Mouse (Mus musculus): ENCODE measurements around the gene Paxbp1. TPM values are rescaled to one million over a fixed set of nuclear protein-coding genes. Genes with fewer than 3 reads are reported as not detected.
"Not testable (repeated sequence)": the region's sequence is repeated elsewhere in the genome, so short reads cannot be mapped to it uniquely, and the experiment has no call there.

Paxbp1 gene
- total RNA-seq, 1 experiment: 57.9 TPM

DNA sequence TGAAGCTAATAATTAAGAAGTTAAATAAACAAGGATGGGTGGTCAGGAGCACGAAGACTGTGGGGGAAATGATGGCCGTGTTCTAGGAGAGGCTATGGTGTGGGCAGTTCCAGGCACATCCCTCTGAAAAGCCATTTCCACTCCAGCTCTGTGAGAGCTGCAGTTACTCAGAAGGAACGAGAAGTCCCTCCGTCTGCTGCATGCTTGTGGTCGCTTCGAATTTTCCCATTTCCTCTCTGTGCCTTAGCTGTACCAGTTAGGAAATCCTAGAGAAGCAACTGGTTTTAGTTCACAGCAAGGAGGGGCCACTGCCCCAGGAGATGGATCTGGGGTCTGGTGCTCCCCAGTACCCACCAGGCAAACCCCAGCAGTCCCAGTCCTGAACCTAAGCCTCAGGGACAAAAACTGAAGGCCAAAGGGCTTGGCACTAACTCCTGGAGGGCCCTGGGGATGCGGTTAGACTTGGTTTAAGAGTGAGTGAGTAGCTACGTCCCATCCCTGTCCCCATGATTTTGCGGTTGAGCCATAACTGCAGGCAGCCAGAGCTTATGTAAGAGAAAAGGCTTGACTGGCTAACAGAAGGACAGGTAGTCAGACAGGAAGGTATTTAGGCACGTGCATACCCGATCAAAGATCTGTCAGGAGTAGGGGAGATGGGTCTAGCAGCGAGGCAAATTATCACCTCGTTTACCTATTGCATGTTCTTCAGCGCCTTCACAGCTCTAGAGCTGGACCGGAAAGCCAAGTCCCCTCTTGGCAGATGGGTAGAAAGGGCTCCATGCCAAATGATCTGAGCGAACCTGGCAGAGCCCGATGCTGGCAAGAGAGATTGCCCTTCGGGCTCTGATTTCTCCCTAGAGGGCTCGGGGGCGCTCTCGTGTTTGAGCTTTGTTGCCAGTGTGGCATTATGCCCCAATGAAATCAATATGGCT is 40.2 kb upstream of the Paxbp1 start:
- no peak for DNase-seq (ENCODE audit: low read depth, low spot score)
- TF ChIP-seq ZNF384 (IDR thresholded peaks at IDR 0.05; ENCODE audit: low read depth, low read length): no peak
- no peak for TF ChIP-seq MAFK (IDR thresholded peaks at IDR 0.05; ENCODE audit: insufficient read depth, low read depth, low read length)
- H3K4me3 ChIP-seq (ENCODE audit: insufficient read depth in 1 of 2, low read depth in 1 of 2, low read length in 2 of 2, poor library complexity in 1 of 2, severe bottlenecking in 1 of 2): no peak overlapping the region
- no peaks in the 10 kb centered on the region for H3K4me1 ChIP-seq (ENCODE audit: control insufficient read depth in 2 of 2, insufficient read depth in 2 of 2, low read length in 2 of 2, poor library complexity in 1 of 2)
- H3K9me3 ChIP-seq (ENCODE audit: control insufficient read depth, insufficient read depth, low read depth, low read length): no peaks in the 10 kb centered on the region
- in situ Hi-C loops (cut with MboI; ENCODE audit: low sequenced_read_pairs in 2 of 2, unreplicated experiment in 2 of 2): loop anchor here (5.0 to 25.0 kb wide), 3 partner anchors 128 to 278 kb away; partner anchors contain the start of gene Ifnar2 (in 1 of the 2)
- no peak overlapping the region for H3K9ac ChIP-seq (ENCODE audit: insufficient read depth, low read depth, low read length, poor library complexity, severe bottlenecking)
- no peak overlapping the region for H3K27ac ChIP-seq (ENCODE audit: insufficient read depth, low read depth, low read length, poor library complexity, severe bottlenecking)
- no peaks in the 10 kb centered on the region for H3K36me3 ChIP-seq (ENCODE audit: control insufficient read depth, insufficient read depth, low read length, poor library complexity, severe bottlenecking)

DNA sequence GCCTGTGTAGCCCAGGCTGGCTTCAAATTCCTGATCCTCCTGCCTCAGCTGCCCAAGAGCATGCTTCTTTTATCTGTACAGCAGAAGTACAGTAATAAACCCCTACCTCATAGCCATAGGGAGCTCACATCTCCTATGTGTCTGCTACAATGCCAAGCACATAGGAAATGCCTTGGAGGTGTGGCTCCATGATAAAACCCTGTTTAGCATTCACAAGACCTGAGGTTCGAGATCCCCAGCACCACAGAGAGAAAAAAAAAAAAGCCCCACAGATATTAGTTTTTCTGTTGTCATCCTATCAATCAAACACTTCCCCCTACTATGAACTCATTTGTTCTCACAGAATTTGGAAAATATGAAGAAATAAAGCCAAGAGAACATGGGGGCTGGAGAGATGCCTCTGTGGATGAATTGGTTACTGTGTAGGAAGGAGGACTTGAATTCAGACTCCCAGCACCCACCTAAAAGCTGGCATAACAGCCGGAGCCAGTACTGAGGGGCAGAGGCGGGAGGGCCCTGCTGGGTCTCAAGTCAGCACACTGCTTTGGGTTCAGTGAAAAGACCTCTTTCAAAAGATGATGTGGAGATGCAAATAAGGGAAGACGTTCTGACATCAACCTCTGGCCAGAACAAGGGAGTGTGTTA is 38.8 kb upstream of the Paxbp1 start:
- H3K4me1 ChIP-seq (ENCODE audit: control insufficient read depth in 2 of 2, insufficient read depth in 2 of 2, low read length in 2 of 2, poor library complexity in 1 of 2): no peaks in the 10 kb centered on the region
- in situ Hi-C loops (cut with MboI; ENCODE audit: low sequenced_read_pairs in 2 of 2, unreplicated experiment in 2 of 2): loop anchor here (5.0 to 25.0 kb wide), 3 partner anchors 129 to 279 kb away; partner anchors contain the start of gene Ifnar2 (in 1 of the 2)
- no peaks in the 10 kb centered on the region for H3K36me3 ChIP-seq (ENCODE audit: control insufficient read depth, insufficient read depth, low read length, poor library complexity, severe bottlenecking)
- H3K4me3 ChIP-seq (ENCODE audit: insufficient read depth in 1 of 2, low read depth in 1 of 2, low read length in 2 of 2, poor library complexity in 1 of 2, severe bottlenecking in 1 of 2): no peak overlapping the region
- H3K9ac ChIP-seq (ENCODE audit: insufficient read depth, low read depth, low read length, poor library complexity, severe bottlenecking): no peak overlapping the region
- no peaks in the 10 kb centered on the region for H3K9me3 ChIP-seq (ENCODE audit: control insufficient read depth, insufficient read depth, low read depth, low read length)
- H3K27ac ChIP-seq (ENCODE audit: insufficient read depth, low read depth, low read length, poor library complexity, severe bottlenecking): no peak overlapping the region
- no peak for TF ChIP-seq MAFK (IDR thresholded peaks at IDR 0.05; ENCODE audit: insufficient read depth, low read depth, low read length)
- no peak for TF ChIP-seq ZNF384 (IDR thresholded peaks at IDR 0.05; ENCODE audit: low read depth, low read length)
- no peak for TF ChIP-seq ZC3H11A (IDR thresholded peaks at IDR 0.05; ENCODE audit: borderline replicate concordance, low read depth, low read length)
- no peak for TF ChIP-seq CHD2 (IDR thresholded peaks at IDR 0.05; ENCODE audit: low read depth, low read length)
- TF ChIP-seq HCFC1 (IDR thresholded peaks at IDR 0.05; ENCODE audit: borderline replicate concordance, insufficient read depth, low read length): no peak
- DNase-seq (ENCODE audit: low read depth, low spot score): no peak

DNA sequence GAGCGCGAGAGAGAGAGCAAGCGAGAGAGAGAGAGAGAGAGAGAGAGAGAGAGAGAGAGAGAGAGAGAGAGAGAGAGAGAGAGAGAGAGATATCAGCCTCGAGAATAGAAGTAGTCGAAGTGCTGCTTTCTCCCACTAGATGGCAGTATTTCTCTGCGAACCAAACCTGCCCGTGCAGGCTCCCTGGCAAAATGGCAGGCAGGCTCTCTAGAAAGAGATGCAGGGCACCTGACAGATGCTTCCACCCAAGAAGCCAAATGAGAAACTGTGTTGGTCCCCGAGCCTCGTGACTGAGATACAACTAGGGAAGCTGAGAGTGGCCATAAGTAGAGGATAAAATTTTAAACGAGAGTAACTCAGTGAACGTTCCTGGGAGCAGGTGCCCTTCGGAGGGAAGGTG is 37.2 kb upstream of the Paxbp1 start:
- Histone ChIP-seq H3K27ac (ENCODE audit: insufficient read depth, low read depth, low read length, poor library complexity, severe bottlenecking) (no peak overlapping the region), H3K4me3 (ENCODE audit: insufficient read depth in 1 of 2, low read depth in 1 of 2, low read length in 2 of 2, poor library complexity in 1 of 2, severe bottlenecking in 1 of 2) (no peak overlapping the region), H3K4me1 (ENCODE audit: control insufficient read depth in 2 of 2, insufficient read depth in 2 of 2, low read length in 2 of 2, poor library complexity in 1 of 2) (no peaks in the 10 kb centered on the region), H3K36me3 (ENCODE audit: control insufficient read depth, insufficient read depth, low read length, poor library complexity, severe bottlenecking) (no peaks in the 10 kb centered on the region), H3K9ac (ENCODE audit: insufficient read depth, low read depth, low read length, poor library complexity, severe bottlenecking) (no peak overlapping the region), H3K9me3 (ENCODE audit: control insufficient read depth, insufficient read depth, low read depth, low read length) (no peaks in the 10 kb centered on the region)
- TF ChIP-seq CHD2 (IDR thresholded peaks at IDR 0.05; ENCODE audit: low read depth, low read length) (no peak), ZC3H11A (IDR thresholded peaks at IDR 0.05; ENCODE audit: borderline replicate concordance, low read depth, low read length) (peak; percentile 81)
- in situ Hi-C loops (cut with MboI; ENCODE audit: low sequenced_read_pairs in 2 of 2, unreplicated experiment in 2 of 2): loop anchor here (5.0 to 25.0 kb wide), 3 partner anchors 131 to 281 kb away; partner anchors contain the start of gene Ifnar2 (in 1 of the 2)
- DNase-seq (ENCODE audit: low read depth, low spot score): peak; percentile 52

GRCm38 (mm10) chr16:91076180-91076579 is 31.8 kb upstream of the Paxbp1 start:
- DNase-seq (ENCODE audit: low read depth, low spot score): no peak
- no peaks in the 10 kb centered on the region for H3K36me3 ChIP-seq (ENCODE audit: control insufficient read depth, insufficient read depth, low read length, poor library complexity, severe bottlenecking)
- in situ Hi-C loops (cut with MboI; ENCODE audit: low sequenced_read_pairs in 2 of 2, unreplicated experiment in 2 of 2): loop anchor here in 1 of 2 experiments (25.0 kb wide), 1 partner anchor 286 kb away; the partner anchor contains the start of gene Ifnar2

DNA sequence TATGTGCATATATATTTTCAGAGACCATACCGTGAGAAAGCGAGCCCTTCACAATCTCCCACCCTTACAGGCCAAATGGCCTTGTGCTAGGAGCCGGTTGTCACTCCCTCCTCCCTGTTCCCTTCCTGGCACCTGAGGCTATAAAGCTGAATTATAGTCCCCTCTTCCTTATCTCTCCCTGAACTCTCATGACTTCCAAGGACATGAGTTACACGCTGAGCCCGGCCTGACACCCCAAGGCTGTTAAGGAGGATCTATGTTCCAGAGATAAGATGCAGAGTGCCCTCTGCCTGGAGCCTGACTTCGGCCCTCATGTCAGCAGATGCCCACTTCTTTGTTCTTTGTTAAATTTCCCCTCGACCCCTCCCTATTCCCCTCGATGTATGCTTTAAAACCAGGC is 31.1 kb upstream of the Paxbp1 start:
- H3K36me3 ChIP-seq (ENCODE audit: control insufficient read depth, insufficient read depth, low read length, poor library complexity, severe bottlenecking); DNase-seq (ENCODE audit: low read depth, low spot score); H3K9ac ChIP-seq (ENCODE audit: insufficient read depth, low read depth, low read length, poor library complexity, severe bottlenecking); H3K27ac ChIP-seq (ENCODE audit: insufficient read depth, low read depth, low read length, poor library complexity, severe bottlenecking); H3K4me3 ChIP-seq (ENCODE audit: insufficient read depth in 1 of 2, low read depth in 1 of 2, low read length in 2 of 2, poor library complexity in 1 of 2, severe bottlenecking in 1 of 2); H3K9me3 ChIP-seq (ENCODE audit: control insufficient read depth, insufficient read depth, low read depth, low read length): not testable (repeated sequence)
- H3K4me1 ChIP-seq (ENCODE audit: control insufficient read depth in 2 of 2, insufficient read depth in 2 of 2, low read length in 2 of 2, poor library complexity in 1 of 2): peaks cover 0 to 14% of the 10 kb centered on the region in 2 experiments; a peak in 2 of 4 replicates
- in situ Hi-C loops (cut with MboI; ENCODE audit: low sequenced_read_pairs in 2 of 2, unreplicated experiment in 2 of 2): loop anchor here in 1 of 2 experiments (25.0 kb wide), 1 partner anchor 287 kb away; the partner anchor contains the start of gene Ifnar2

More at GRCm38 (mm10) chr16:91076180-91076579, 31.8 kb upstream of the Paxbp1 start:
- H3K4me3 ChIP-seq (ENCODE audit: insufficient read depth in 1 of 2, low read depth in 1 of 2, low read length in 2 of 2, poor library complexity in 1 of 2, severe bottlenecking in 1 of 2): no peak overlapping the region
- H3K4me1 ChIP-seq (ENCODE audit: control insufficient read depth in 2 of 2, insufficient read depth in 2 of 2, low read length in 2 of 2, poor library complexity in 1 of 2): peaks cover 0 to 10% of the 10 kb centered on the region in 2 experiments; a peak in 2 of 4 replicates
- no peak overlapping the region for H3K9ac ChIP-seq (ENCODE audit: insufficient read depth, low read depth, low read length, poor library complexity, severe bottlenecking)
- H3K27ac ChIP-seq (ENCODE audit: insufficient read depth, low read depth, low read length, poor library complexity, severe bottlenecking): no peak overlapping the region
- no peaks in the 10 kb centered on the region for H3K9me3 ChIP-seq (ENCODE audit: control insufficient read depth, insufficient read depth, low read depth, low read length)
- TF ChIP-seq ZC3H11A (IDR thresholded peaks at IDR 0.05; ENCODE audit: borderline replicate concordance, low read depth, low read length) (0 out of 2 replicates have a peak, but pooled peaks have one; percentile 5), MAFK (IDR thresholded peaks at IDR 0.05; ENCODE audit: insufficient read depth, low read depth, low read length) (no peak)
